Mouse (Mus musculus) embryonic fibroblast, embryonic 13.5 days (primary cell): ENCODE measurements at regions not wholly inside any gene's neighbourhood (a gene's known extent, or its start where the extent isn't known, plus 50 kb on each side); places are given as distances from the start of the nearest gene placed in this dataset.

ENCODE experiments used
- CTCF ChIP-seq: IDR thresholded peaks from 2 replicates; pipeline ENCODE4 v1.5.1; 2011; ENCODE audit warnings: mild to moderate bottlenecking, control low read depth, low read length, moderate library complexity, borderline replicate concordance; ENCODE audit not compliant: insufficient read depth
- POLR2A ChIP-seq: IDR thresholded peaks from 2 replicates; pipeline ENCODE4 v1.6.1; 2011; ENCODE audit warnings: low read depth, mild to moderate bottlenecking, control low read depth, low read length, moderate library complexity

- TF ChIP-seq CTCF: no peak
- TF ChIP-seq POLR2A: no peak
These were observed 450.7 kb upstream of the Gm10131 start for GRCm38 (mm10) chr8:34562278-34562677.
